Mouse (Mus musculus) hindbrain, embryonic 10.5 days (tissue): Measurements from ENCODE around the gene Galnt7. TPM values are rescaled to one million over a fixed set of nuclear protein-coding genes. Genes with fewer than 3 reads are reported as not detected.

ENCODE experiments used
- DNase-seq: peaks from one replicate; pipeline ENCODE4 v3.0.0-alpha.2; 2017; ENCODE audit warnings: low spot score
- H3K27ac ChIP-seq: fragments of 300-500 bp; sonication (generic); 2 replicates; pipeline ENCODE4 v1.5.1; 2016; ENCODE audit warnings: mild to moderate bottlenecking, moderate library complexity
- H3K27me3 ChIP-seq: fragments of 300-500 bp; sonication (generic); 2 replicates; pipeline ENCODE4 v1.6.1; 2016; ENCODE audit warnings: mild to moderate bottlenecking; ENCODE audit not compliant: poor library complexity, insufficient read depth, severe bottlenecking
- H3K36me3 ChIP-seq: fragments of 300-500 bp; sonication (generic); 2 replicates; pipeline ENCODE4 v1.6.1; 2016; ENCODE audit warnings: mild to moderate bottlenecking, moderate library complexity
- H3K4me1 ChIP-seq: fragments of 300-500 bp; sonication (generic); replicated peaks from 2 replicates; pipeline ENCODE4 v1.6.1; 2016; ENCODE audit warnings: mild to moderate bottlenecking
- H3K4me3 ChIP-seq: fragments of 300-500 bp; sonication (generic); 2 replicates; pipeline ENCODE4 v1.5.1; 2016; ENCODE audit warnings: mild to moderate bottlenecking, moderate library complexity
- H3K9me3 ChIP-seq: fragments of 300-500 bp; sonication (generic); 2 replicates; pipeline ENCODE4 v1.6.1; 2016; ENCODE audit warnings: mild to moderate bottlenecking, moderate library complexity
- WGBS: fragments of 180-500 bp; shearing (Covaris S2); methylation state at CpG from one replicate; pipeline ENCODE4 v1.1.7; 2016; 5-methylcytosine and 5-hydroxymethylcytosine counted together
- polyA plus RNA-seq: library from polyadenylated mRNA; unstranded; fragments of >200 nt; fragmentation: Nextera tagmentation; extraction: Ambion mirVana; gene quantifications from 2 replicates; pipeline ENCODE4 v1.2.1, GENCODE M21; 2016

The Galnt7 gene
- polyA plus RNA-seq, 1 experiment from 2014 or later, result 14.7 TPM

DNA sequence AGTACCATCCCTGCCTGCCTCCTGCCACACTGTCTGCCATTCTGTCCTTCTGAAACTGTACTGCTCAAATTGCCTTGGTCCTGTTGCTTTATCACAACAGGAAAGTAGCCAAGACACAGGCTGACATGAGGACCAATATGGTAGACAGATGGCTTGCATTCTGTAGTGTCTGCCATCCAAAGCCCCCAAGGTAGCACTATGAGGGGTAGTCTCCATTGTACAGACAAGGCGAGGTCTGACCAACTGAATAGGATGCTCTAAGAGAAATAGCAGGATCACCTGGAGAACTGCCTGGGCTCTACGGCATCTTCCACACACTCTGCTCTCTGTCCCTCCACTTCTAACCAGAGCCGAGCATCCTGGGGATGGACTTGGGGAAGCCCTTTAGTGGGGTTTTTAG lies 29.8 kb downstream of the Galnt7 start:
- H3K4me3 ChIP-seq, result no peak overlapping the region
- H3K36me3 ChIP-seq, result no peaks in the 10 kb centered on the region
- H3K27me3 ChIP-seq, result no peaks in the 10 kb centered on the region
- 0 out of 2 replicates have a peak, but pooled peaks cover 4% of the 10 kb centered on the region for H3K4me1 ChIP-seq
- no peaks in the 10 kb centered on the region for H3K9me3 ChIP-seq
- WGBS, result 91% methylated on average over 3 of the region's 3 CpGs
- H3K27ac ChIP-seq, result no peak overlapping the region
- no peak for DNase-seq

DNA sequence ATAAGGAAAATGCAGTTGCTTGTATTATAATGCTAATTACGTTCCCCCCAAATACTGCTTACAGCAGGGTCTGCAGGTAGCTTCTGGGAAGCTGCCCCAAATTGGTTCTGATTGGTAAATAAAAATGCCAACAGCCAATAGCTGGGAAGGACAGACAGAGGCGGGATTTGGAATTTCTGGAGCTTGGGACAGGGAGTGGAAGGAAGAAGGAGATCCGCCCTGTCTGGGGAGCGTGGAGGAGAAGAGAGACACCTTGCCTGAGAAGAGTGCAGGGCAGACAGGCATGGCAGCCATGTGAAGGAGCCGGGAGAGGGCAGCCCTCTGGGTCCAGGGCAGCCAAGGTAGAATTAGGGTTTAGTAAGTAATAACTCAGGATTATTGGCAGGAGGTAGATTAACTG lies 35.9 kb downstream of the Galnt7 start:
- WGBS, result 54% methylated on average over 5 of the region's 5 CpGs
- DNase-seq, result no peak
- Histone ChIP-seq H3K27me3 (no peaks in the 10 kb centered on the region), H3K4me1 (peaks cover 5% of the 10 kb centered on the region; the same call in 1 of the 2 replicates), H3K9me3 (no peaks in the 10 kb centered on the region), H3K4me3 (no peak overlapping the region), H3K36me3 (no peaks in the 10 kb centered on the region), H3K27ac (no peak overlapping the region)

GRCm38 (mm10) chr8:57615016-57615657 lies 37.7 kb downstream of the Galnt7 start:
- DNase-seq, result no peak
- no peaks in the 10 kb centered on the region for H3K36me3 ChIP-seq
- H3K9me3 ChIP-seq, result no peaks in the 10 kb centered on the region
- no peaks in the 10 kb centered on the region for H3K27me3 ChIP-seq
- peaks cover 16% of the 10 kb centered on the region; the same call in 1 of the 2 replicates for H3K4me1 ChIP-seq
- no peak overlapping the region for H3K4me3 ChIP-seq
- H3K27ac ChIP-seq, result no peak overlapping the region
- 75% methylated on average over 15 of the region's 15 CpGs for WGBS

DNA sequence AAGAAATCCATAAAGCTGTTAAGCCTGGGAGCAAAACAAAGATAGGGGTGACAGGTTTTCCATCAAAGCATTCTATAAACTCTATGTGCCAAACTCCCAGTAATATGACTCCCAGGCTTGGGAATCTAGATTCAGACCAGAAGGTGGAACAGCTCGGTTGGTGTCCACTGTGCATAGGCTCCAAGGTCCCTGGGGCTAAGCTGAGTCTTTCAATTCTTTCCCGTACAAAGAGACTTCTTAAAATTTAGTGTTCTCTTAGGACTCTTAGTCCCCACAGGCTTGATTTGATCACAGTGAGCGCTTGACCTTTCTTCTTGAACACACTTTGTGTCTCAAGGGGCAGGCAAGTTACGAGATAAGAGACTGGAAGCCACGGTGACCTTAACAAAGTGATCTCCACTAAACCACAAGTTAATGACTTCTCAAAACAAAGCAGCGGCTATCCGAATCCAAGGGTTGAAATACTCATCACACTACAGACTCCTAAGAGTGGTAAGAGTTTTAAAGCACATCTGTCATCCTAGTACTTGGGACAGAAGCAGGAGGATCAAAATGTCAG lies 41.3 kb downstream of the Galnt7 start:
- no peaks in the 10 kb centered on the region for H3K9me3 ChIP-seq
- DNase-seq, result no peak
- peaks cover 16% of the 10 kb centered on the region; the same call in 1 of the 2 replicates for H3K4me1 ChIP-seq
- H3K27me3 ChIP-seq, result no peaks in the 10 kb centered on the region
- 46% methylated on average over 7 of the region's 7 CpGs for WGBS
- no peaks in the 10 kb centered on the region for H3K36me3 ChIP-seq
- no peak overlapping the region for H3K27ac ChIP-seq
- no peak overlapping the region for H3K4me3 ChIP-seq

DNA sequence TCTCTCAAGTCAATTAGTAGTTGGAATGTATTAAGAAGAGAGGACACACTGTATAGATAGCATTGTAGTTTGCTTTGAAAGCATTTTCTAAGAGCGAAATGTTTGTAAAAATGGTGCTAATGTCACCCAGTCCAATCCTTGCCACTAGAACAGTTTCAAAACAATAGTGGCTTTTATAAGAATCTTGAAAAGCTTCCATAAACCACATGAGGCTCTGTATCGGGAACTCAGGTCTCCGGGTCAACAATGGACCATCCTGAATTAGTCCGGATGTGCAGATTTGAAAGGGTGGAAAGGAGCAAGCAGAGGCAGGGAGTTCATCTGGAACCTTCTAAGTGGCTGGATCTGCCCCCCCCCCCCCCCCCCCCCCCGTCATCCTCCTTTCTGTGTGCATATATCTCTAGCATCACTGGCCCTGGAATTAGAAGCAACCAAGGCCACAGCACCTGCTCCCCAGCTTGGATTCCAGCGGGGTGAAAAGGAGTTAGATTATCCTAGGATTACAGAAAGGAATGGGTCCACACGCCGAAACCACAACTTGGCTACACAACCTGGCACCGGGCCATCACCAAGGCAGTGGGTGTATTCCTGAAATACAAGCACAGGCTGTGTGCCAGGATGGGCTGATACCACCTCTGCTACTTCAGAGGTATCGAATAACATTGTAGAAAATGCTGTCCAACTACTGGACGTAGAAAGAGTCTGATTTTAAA lies 42.0 kb downstream of the Galnt7 start:
- Histone ChIP-seq H3K36me3 (no peaks in the 10 kb centered on the region), H3K9me3 (no peaks in the 10 kb centered on the region), H3K27me3 (no peaks in the 10 kb centered on the region), H3K4me3 (no peak overlapping the region), H3K4me1 (peaks cover 16% of the 10 kb centered on the region; the same call in 1 of the 2 replicates), H3K27ac (no peak overlapping the region)
- DNase-seq, result no peak
- WGBS, result 84% methylated on average over 11 of the region's 11 CpGs

- WGBS, result 91% methylated on average over 5 of the region's 5 CpGs
- no peak overlapping the region for H3K27ac ChIP-seq
These were observed 50.3 kb downstream of the Galnt7 start for GRCm38 (mm10) chr8:57602511-57602910.

DNA sequence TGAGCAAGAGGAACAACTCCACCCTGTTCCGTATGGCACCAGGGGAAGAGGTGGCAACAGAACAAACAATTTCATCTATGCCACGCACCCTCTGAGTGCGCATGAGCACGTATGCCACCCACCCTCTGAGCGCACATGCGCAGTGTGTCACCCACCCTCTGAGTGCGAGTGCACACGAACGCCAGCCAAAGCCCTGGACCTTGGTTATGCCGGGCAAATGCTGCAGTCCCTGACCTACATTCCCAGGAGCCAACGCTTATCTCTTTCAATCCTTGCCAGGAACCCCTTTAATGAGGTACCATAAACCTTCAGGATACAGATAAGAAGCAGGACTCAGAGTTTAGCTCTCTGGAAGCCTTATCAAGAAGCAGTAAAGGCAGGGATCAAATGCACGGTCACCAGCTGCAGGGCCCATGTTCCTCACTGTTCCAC lies 50.8 kb downstream of the Galnt7 start:
- Histone ChIP-seq H3K36me3 (no peaks in the 10 kb centered on the region), H3K4me3 (no peak overlapping the region), H3K9me3 (no peaks in the 10 kb centered on the region), H3K4me1 (peaks cover 10% of the 10 kb centered on the region), H3K27ac (no peak overlapping the region), H3K27me3 (no peaks in the 10 kb centered on the region)
- no peak for DNase-seq
- 94% methylated on average over 12 of the region's 12 CpGs for WGBS

More at GRCm38 (mm10) chr8:57602511-57602910, 50.3 kb downstream of the Galnt7 start:
- no peak overlapping the region for H3K4me3 ChIP-seq
- H3K9me3 ChIP-seq, result no peaks in the 10 kb centered on the region
- no peaks in the 10 kb centered on the region for H3K36me3 ChIP-seq
- H3K4me1 ChIP-seq, result peaks cover 10% of the 10 kb centered on the region
- DNase-seq, result no peak
- no peaks in the 10 kb centered on the region for H3K27me3 ChIP-seq

GRCm38 (mm10) chr8:57599813-57600555 lies 52.8 kb downstream of the Galnt7 start:
- WGBS, result 21% methylated on average over 22 of the region's 22 CpGs
- H3K9me3 ChIP-seq, result no peaks in the 10 kb centered on the region
- DNase-seq, result peak; percentile 12
- H3K4me1 ChIP-seq, result peaks cover 10% of the 10 kb centered on the region
- no peaks in the 10 kb centered on the region for H3K27me3 ChIP-seq
- peak overlapping the region; percentile 26; the same call in 1 of the 2 replicates for H3K4me3 ChIP-seq
- no peaks in the 10 kb centered on the region for H3K36me3 ChIP-seq
- H3K27ac ChIP-seq, result peak overlapping the region; percentile 29; the same call in 1 of the 2 replicates

DNA sequence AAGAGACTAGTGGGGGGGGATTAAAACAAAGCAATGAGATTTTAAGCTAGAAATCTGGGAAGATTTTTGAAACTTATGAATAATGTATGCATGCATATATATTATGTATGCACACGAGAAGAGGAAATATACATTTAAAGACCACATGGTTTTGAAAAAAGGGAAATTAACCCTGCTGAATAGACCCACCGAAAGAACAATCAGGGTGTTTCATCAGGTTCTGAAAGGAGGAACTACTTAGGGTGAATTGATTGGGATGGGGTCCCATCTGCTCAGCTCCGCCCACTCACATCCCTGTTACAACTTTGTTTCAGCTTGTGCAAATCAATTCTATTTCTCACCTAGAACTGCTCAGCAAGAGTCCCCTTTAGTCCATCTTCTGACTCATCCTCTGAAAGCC lies 57.0 kb downstream of the Galnt7 start:
- WGBS, result 63% methylated on average over 3 of the region's 3 CpGs
- peaks cover 10% of the 10 kb centered on the region for H3K4me1 ChIP-seq
- H3K36me3 ChIP-seq, result no peaks in the 10 kb centered on the region
- no peak overlapping the region for H3K4me3 ChIP-seq
- H3K27ac ChIP-seq, result no peak overlapping the region
- DNase-seq, result no peak
- no peaks in the 10 kb centered on the region for H3K9me3 ChIP-seq
- H3K27me3 ChIP-seq, result no peaks in the 10 kb centered on the region

GRCm38 (mm10) chr8:57594175-57594885 lies 58.5 kb downstream of the Galnt7 start:
- Histone ChIP-seq H3K36me3 (no peaks in the 10 kb centered on the region), H3K27me3 (no peaks in the 10 kb centered on the region), H3K27ac (no peak overlapping the region), H3K9me3 (no peaks in the 10 kb centered on the region), H3K4me3 (no peak overlapping the region), H3K4me1 (no peaks in the 10 kb centered on the region)
- DNase-seq, result no peak
- WGBS, result 86% methylated on average over 6 of the region's 6 CpGs

DNA sequence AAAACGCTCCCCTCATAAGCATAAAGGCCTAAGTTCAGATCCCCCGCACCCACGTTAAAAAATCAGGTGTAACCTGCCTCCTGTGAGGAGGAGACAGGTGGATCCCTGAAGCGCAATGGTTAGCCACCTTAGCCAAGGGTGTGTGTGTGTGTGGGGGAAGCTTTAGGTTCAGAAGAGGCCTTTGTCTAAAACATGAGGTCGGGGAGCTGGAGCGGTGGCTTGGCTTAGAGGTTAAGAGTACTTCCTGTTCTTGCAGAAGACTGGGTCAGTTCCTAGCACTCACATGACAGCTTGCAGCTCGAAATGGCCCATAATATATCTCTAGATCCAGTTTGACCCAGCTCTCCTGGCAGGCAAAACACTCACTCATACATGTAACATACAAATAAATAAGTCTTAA lies 60.2 kb downstream of the Galnt7 start:
- DNase-seq, result no peak
- no peaks in the 10 kb centered on the region for H3K9me3 ChIP-seq
- no peaks in the 10 kb centered on the region; the same call in 1 of the 2 replicates for H3K4me1 ChIP-seq
- H3K36me3 ChIP-seq, result no peaks in the 10 kb centered on the region
- no peak overlapping the region for H3K27ac ChIP-seq
- WGBS, result 89% methylated on average over 7 of the region's 7 CpGs
- no peak overlapping the region for H3K4me3 ChIP-seq
- H3K27me3 ChIP-seq, result no peaks in the 10 kb centered on the region

DNA sequence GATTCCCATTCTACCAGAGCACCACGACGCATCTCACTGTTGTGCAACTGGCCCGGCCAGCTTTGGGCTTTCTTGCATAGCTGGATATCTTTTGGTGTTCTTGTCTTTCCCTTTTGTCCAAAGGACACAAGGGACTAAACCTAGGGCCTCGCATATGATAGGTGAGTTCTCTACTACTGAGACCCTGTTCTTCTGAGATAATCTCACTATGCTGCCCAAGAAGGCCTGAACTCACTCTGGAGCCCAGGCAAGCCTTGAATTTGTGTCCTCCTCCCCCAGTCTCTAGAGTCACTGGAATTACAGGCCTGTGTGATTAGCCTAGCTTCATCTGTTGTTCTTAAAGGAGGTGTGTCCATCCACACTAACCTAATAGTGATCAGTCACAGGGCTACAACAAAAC lies 61.2 kb downstream of the Galnt7 start:
- no peaks in the 10 kb centered on the region for H3K36me3 ChIP-seq
- peaks cover 2% of the 10 kb centered on the region; the same call in 1 of the 2 replicates for H3K4me1 ChIP-seq
- no peak overlapping the region for H3K4me3 ChIP-seq
- no peak for DNase-seq
- H3K27ac ChIP-seq, result no peak overlapping the region
- 91% methylated on average over 4 of the region's 4 CpGs for WGBS
- H3K9me3 ChIP-seq, result no peaks in the 10 kb centered on the region
- H3K27me3 ChIP-seq, result no peaks in the 10 kb centered on the region
